Mouse (Mus musculus) myocyte (in vitro differentiated cells): ENCODE measurements at regions not wholly inside any gene's neighbourhood (a gene's known extent, or its start where the extent isn't known, plus 50 kb on each side); places are given as distances from the start of the nearest gene placed in this dataset.

Experiments used
- H3K27me3 ChIP-seq: one replicate; pipeline ENCODE4 v1.6.1; 2011; ENCODE audit not compliant: control insufficient read depth, insufficient read depth, insufficient read length
- H3K36me3 ChIP-seq: one replicate; pipeline ENCODE4 v1.6.1; 2011; ENCODE audit not compliant: control insufficient read depth, insufficient read depth
- H3K4me2 ChIP-seq: one replicate; pipeline ENCODE4 v1.6.1; 2011; ENCODE audit warnings: low read depth, control low read depth
- H3K4me3 ChIP-seq: one replicate; pipeline ENCODE4 v1.5.1; 2011; ENCODE audit warnings: mild to moderate bottlenecking, control low read depth, moderate library complexity
- H3K79me2 ChIP-seq: one replicate; pipeline ENCODE4 v1.6.1; 2011; ENCODE audit not compliant: control insufficient read depth, insufficient read depth
- H3ac ChIP-seq: one replicate; pipeline ENCODE4 v1.6.1; 2011; ENCODE audit not compliant: control insufficient read depth, insufficient read length
- CEBPB ChIP-seq: IDR thresholded peaks from 2 replicates; pipeline ENCODE4 v1.6.1; 2011; ENCODE audit warnings: mild to moderate bottlenecking, moderate library complexity; ENCODE audit not compliant: poor library complexity, insufficient read depth, severe bottlenecking
- E2F4 ChIP-seq: IDR thresholded peaks from one replicate; pipeline ENCODE4 v1.6.1; 2011; ENCODE audit warnings: mild to moderate bottlenecking, control low read depth, moderate library complexity; ENCODE audit not compliant: insufficient read depth
- MAX ChIP-seq: IDR thresholded peaks from one replicate; pipeline ENCODE4 v1.6.1; 2011; ENCODE audit warnings: low read depth, mild to moderate bottlenecking, control low read depth
- MYOD1 ChIP-seq, 3 experiments: IDR thresholded peaks; one replicate each; pipeline ENCODE4 v1.6.1; 2011; ENCODE audit warnings: control low read depth in 2 of 3, low read depth in 2 of 3, mild to moderate bottlenecking in 2 of 3, moderate library complexity in 1 of 3; ENCODE audit not compliant: insufficient read length in 2 of 3, control insufficient read depth in 1 of 3
- MYOG ChIP-seq, 3 experiments: IDR thresholded peaks; one replicate each; pipeline ENCODE4 v1.6.1; 2011; ENCODE audit warnings: control low read depth in 2 of 3, low read depth in 2 of 3, mild to moderate bottlenecking in 2 of 3; ENCODE audit not compliant: insufficient read length in 2 of 3, control insufficient read depth in 1 of 3, insufficient read depth in 1 of 3
- POLR2A ChIP-seq: IDR thresholded peaks from one replicate; pipeline ENCODE4 v1.6.1; 2011; ENCODE audit warnings: low read depth, mild to moderate bottlenecking, control low read depth, moderate library complexity; ENCODE audit not compliant: insufficient read length
- POLR2AphosphoS2 ChIP-seq: IDR thresholded peaks from one replicate; pipeline ENCODE4 v1.6.1; 2011; ENCODE audit warnings: low read depth, control low read depth; ENCODE audit not compliant: insufficient read length
- REST ChIP-seq: IDR thresholded peaks from one replicate; pipeline ENCODE4 v1.6.1; 2011; ENCODE audit warnings: mild to moderate bottlenecking, control low read depth, moderate library complexity; ENCODE audit not compliant: insufficient read depth, insufficient read length
- SRF ChIP-seq: IDR thresholded peaks from one replicate; pipeline ENCODE4 v1.6.1; 2011; ENCODE audit warnings: low read depth; ENCODE audit not compliant: control insufficient read depth, insufficient read length
- TCF12 ChIP-seq: IDR thresholded peaks from one replicate; pipeline ENCODE4 v1.6.1; 2011; ENCODE audit warnings: mild to moderate bottlenecking, control low read depth; ENCODE audit not compliant: poor library complexity, insufficient read depth, severe bottlenecking
- TCF3 ChIP-seq: IDR thresholded peaks from one replicate; pipeline ENCODE4 v1.6.1; 2011; ENCODE audit warnings: low read depth, control low read depth; ENCODE audit not compliant: insufficient read length
- USF1 ChIP-seq: IDR thresholded peaks from one replicate; pipeline ENCODE4 v1.6.1; 2011; ENCODE audit warnings: low read depth, mild to moderate bottlenecking, control low read depth, moderate library complexity

- TF ChIP-seq TCF3 (no peak), TCF12 (no peak), USF1 (no peak), POLR2AphosphoS2 (no peak), MAX (no peak), MYOD1 (IDR thresholded peaks at IDR 0.05; ENCODE audit: control insufficient read depth in 1 of 3, insufficient read length in 2 of 3, low read depth in 2 of 3) (no peak), SRF (no peak), MYOG (IDR thresholded peaks at IDR 0.05; ENCODE audit: control insufficient read depth in 1 of 3, insufficient read depth in 1 of 3, insufficient read length in 2 of 3, low read depth in 2 of 3) (no peak), POLR2A (no peak), CEBPB (no peak), REST (no peak), E2F4 (no peak)
- Histone ChIP-seq H3K4me3 (no peak overlapping the region), H3ac (no peak overlapping the region), H3K36me3 (no peaks in the 10 kb centered on the region), H3K79me2 (no peaks in the 10 kb centered on the region), H3K4me2 (no peak overlapping the region), H3K27me3 (no peaks in the 10 kb centered on the region)
Measured at GRCm38 (mm10) chr10:95031371-95031770, 86.7 kb upstream of the Plxnc1 start.

GRCm38 (mm10) chr10:95030801-95031200 lies 86.2 kb upstream of the Plxnc1 start:
- no peaks in the 10 kb centered on the region for H3K27me3 ChIP-seq
- no peaks in the 10 kb centered on the region for H3K79me2 ChIP-seq
- no peaks in the 10 kb centered on the region for H3K36me3 ChIP-seq
- no peak overlapping the region for H3K4me3 ChIP-seq
- H3ac ChIP-seq, result no peak overlapping the region
- TF ChIP-seq SRF (no peak), MYOG (IDR thresholded peaks at IDR 0.05; ENCODE audit: control insufficient read depth in 1 of 3, insufficient read depth in 1 of 3, insufficient read length in 2 of 3, low read depth in 2 of 3) (no peak), MYOD1 (IDR thresholded peaks at IDR 0.05; ENCODE audit: control insufficient read depth in 1 of 3, insufficient read length in 2 of 3, low read depth in 2 of 3) (no peak), E2F4 (no peak), REST (no peak), USF1 (no peak), CEBPB (no peak), POLR2AphosphoS2 (no peak), POLR2A (no peak), MAX (no peak), TCF3 (no peak), TCF12 (no peak)
- H3K4me2 ChIP-seq, result no peak overlapping the region

GRCm38 (mm10) chr10:95029554-95029953 lies 84.9 kb upstream of the Plxnc1 start:
- TF ChIP-seq MAX (no peak), E2F4 (no peak), MYOG (IDR thresholded peaks at IDR 0.05; ENCODE audit: control insufficient read depth in 1 of 3, insufficient read depth in 1 of 3, insufficient read length in 2 of 3, low read depth in 2 of 3) (no peak), TCF3 (no peak), SRF (no peak), USF1 (no peak), CEBPB (no peak), MYOD1 (IDR thresholded peaks at IDR 0.05; ENCODE audit: control insufficient read depth in 1 of 3, insufficient read length in 2 of 3, low read depth in 2 of 3) (no peak), POLR2AphosphoS2 (no peak), TCF12 (no peak), POLR2A (no peak), REST (no peak)
- Histone ChIP-seq H3K36me3 (no peaks in the 10 kb centered on the region), H3K27me3 (no peaks in the 10 kb centered on the region), H3K4me2 (no peak overlapping the region), H3K79me2 (no peaks in the 10 kb centered on the region), H3K4me3 (no peak overlapping the region), H3ac (no peak overlapping the region)

- H3K4me3 ChIP-seq, result no peak overlapping the region
- no peak overlapping the region for H3ac ChIP-seq
- H3K36me3 ChIP-seq, result no peaks in the 10 kb centered on the region
- TF ChIP-seq CEBPB (no peak), USF1 (no peak), MAX (no peak), SRF (no peak), TCF12 (no peak), MYOG (IDR thresholded peaks at IDR 0.05; ENCODE audit: control insufficient read depth in 1 of 3, insufficient read depth in 1 of 3, insufficient read length in 2 of 3, low read depth in 2 of 3) (no peak), POLR2A (no peak), E2F4 (no peak), REST (no peak), MYOD1 (IDR thresholded peaks at IDR 0.05; ENCODE audit: control insufficient read depth in 1 of 3, insufficient read length in 2 of 3, low read depth in 2 of 3) (no peak), POLR2AphosphoS2 (no peak), TCF3 (no peak)
- H3K27me3 ChIP-seq, result no peaks in the 10 kb centered on the region
- no peak overlapping the region for H3K4me2 ChIP-seq
- no peaks in the 10 kb centered on the region for H3K79me2 ChIP-seq
Measured at GRCm38 (mm10) chr10:95025569-95026327, 81.1 kb upstream of the Plxnc1 start.
